Mouse (Mus musculus): ENCODE results near the gene Zcchc2. TPM values are rescaled to one million over a fixed set of nuclear protein-coding genes. Genes with fewer than 3 reads are reported as not detected.

The Zcchc2 gene
- polyA plus RNA-seq, 1 experiment = 21.1 TPM

- no peaks in the 10 kb centered on the region for H3K36me3 ChIP-seq (ENCODE audit: control insufficient read depth, insufficient read depth, low read length, poor library complexity, severe bottlenecking)
- H3K27ac ChIP-seq (ENCODE audit: insufficient read depth, low read length) = no peak overlapping the region
- H3K4me3 ChIP-seq (ENCODE audit: low read depth, low read length) = peak overlapping the region; percentile 91
- H3K4me1 ChIP-seq (ENCODE audit: control insufficient read depth, insufficient read depth, low read length) = peaks cover 5% of the 10 kb centered on the region
- TF ChIP-seq CTCF (IDR thresholded peaks at IDR 0.05; ENCODE audit: low read depth, low read length) = no peak
- no peak for TF ChIP-seq POLR2A (IDR thresholded peaks at IDR 0.05; ENCODE audit: insufficient read depth, low read length)
- no peak for TF ChIP-seq EP300 (IDR thresholded peaks at IDR 0.05; ENCODE audit: insufficient read depth, low read depth, low read length)
- peak overlapping the region; percentile 88 for H3K9ac ChIP-seq (ENCODE audit: low read depth, poor library complexity, severe bottlenecking)
- H3K9me3 ChIP-seq (replicated peaks; ENCODE audit: control insufficient read depth, insufficient read depth, low read length, poor library complexity, severe bottlenecking) = no peaks in the 10 kb centered on the region
- no peaks in the 10 kb centered on the region for H3K27me3 ChIP-seq (ENCODE audit: control insufficient read depth, insufficient read depth, low read length, poor library complexity, severe bottlenecking)
Observed at GRCm38 (mm10) chr1:105990911-105991761, 930 bp downstream of the Zcchc2 start.

- H3K27ac ChIP-seq (ENCODE audit: insufficient read depth, low read length) = no peak overlapping the region
- no peaks in the 10 kb centered on the region for H3K36me3 ChIP-seq (ENCODE audit: control insufficient read depth, insufficient read depth, low read length, poor library complexity, severe bottlenecking)
- no peaks in the 10 kb centered on the region for H3K27me3 ChIP-seq (ENCODE audit: control insufficient read depth, insufficient read depth, low read length, poor library complexity, severe bottlenecking)
- H3K4me3 ChIP-seq (ENCODE audit: low read depth, low read length) = peak overlapping the region; percentile 91
- TF ChIP-seq EP300 (IDR thresholded peaks at IDR 0.05; ENCODE audit: insufficient read depth, low read depth, low read length) (no peak), POLR2A (IDR thresholded peaks at IDR 0.05; ENCODE audit: insufficient read depth, low read length) (no peak), CTCF (IDR thresholded peaks at IDR 0.05; ENCODE audit: low read depth, low read length) (no peak)
- no peaks in the 10 kb centered on the region for H3K9me3 ChIP-seq (replicated peaks; ENCODE audit: control insufficient read depth, insufficient read depth, low read length, poor library complexity, severe bottlenecking)
- peak overlapping the region; percentile 88 for H3K9ac ChIP-seq (ENCODE audit: low read depth, poor library complexity, severe bottlenecking)
- peaks cover 6% of the 10 kb centered on the region for H3K4me1 ChIP-seq (ENCODE audit: control insufficient read depth, insufficient read depth, low read length)
Observed at GRCm38 (mm10) chr1:105991931-105992837, 2.0 kb downstream of the Zcchc2 start.

GRCm38 (mm10) chr1:105993196-105993595, 3.0 kb downstream of the Zcchc2 start:
- TF ChIP-seq POLR2A (IDR thresholded peaks at IDR 0.05; ENCODE audit: insufficient read depth, low read length) = no peak
- TF ChIP-seq CTCF (IDR thresholded peaks at IDR 0.05; ENCODE audit: low read depth, low read length) = no peak
- TF ChIP-seq EP300 (IDR thresholded peaks at IDR 0.05; ENCODE audit: insufficient read depth, low read depth, low read length) = no peak
- H3K27me3 ChIP-seq (ENCODE audit: control insufficient read depth, insufficient read depth, low read length, poor library complexity, severe bottlenecking) = no peaks in the 10 kb centered on the region
- no peaks in the 10 kb centered on the region for H3K9me3 ChIP-seq (replicated peaks; ENCODE audit: control insufficient read depth, insufficient read depth, low read length, poor library complexity, severe bottlenecking)
- H3K36me3 ChIP-seq (ENCODE audit: control insufficient read depth, insufficient read depth, low read length, poor library complexity, severe bottlenecking) = no peaks in the 10 kb centered on the region
- H3K4me1 ChIP-seq (ENCODE audit: control insufficient read depth, insufficient read depth, low read length) = peaks cover 6% of the 10 kb centered on the region
- H3K9ac ChIP-seq (ENCODE audit: low read depth, poor library complexity, severe bottlenecking) = peak overlapping the region; percentile 94
- no peak overlapping the region for H3K27ac ChIP-seq (ENCODE audit: insufficient read depth, low read length)
- peak overlapping the region; percentile 76 for H3K4me3 ChIP-seq (ENCODE audit: low read depth, low read length)

- TF ChIP-seq EP300 (IDR thresholded peaks at IDR 0.05; ENCODE audit: insufficient read depth, low read depth, low read length) (0 out of 2 replicates have a peak, but pooled peaks have one; percentile 18), POLR2A (IDR thresholded peaks at IDR 0.05; ENCODE audit: insufficient read depth, low read length) (peak; percentile 28), CTCF (IDR thresholded peaks at IDR 0.05; ENCODE audit: low read depth, low read length) (no peak)
- no peaks in the 10 kb centered on the region for H3K9me3 ChIP-seq (replicated peaks; ENCODE audit: control insufficient read depth, insufficient read depth, low read length, poor library complexity, severe bottlenecking)
- H3K9ac ChIP-seq (ENCODE audit: low read depth, poor library complexity, severe bottlenecking) = peak overlapping the region; percentile 94
- H3K36me3 ChIP-seq (ENCODE audit: control insufficient read depth, insufficient read depth, low read length, poor library complexity, severe bottlenecking) = no peaks in the 10 kb centered on the region
- H3K27ac ChIP-seq (ENCODE audit: insufficient read depth, low read length) = no peak overlapping the region
- H3K4me1 ChIP-seq (ENCODE audit: control insufficient read depth, insufficient read depth, low read length) = peaks cover 6% of the 10 kb centered on the region
- no peaks in the 10 kb centered on the region for H3K27me3 ChIP-seq (ENCODE audit: control insufficient read depth, insufficient read depth, low read length, poor library complexity, severe bottlenecking)
- H3K4me3 ChIP-seq (ENCODE audit: low read depth, low read length) = peak overlapping the region; percentile 76
Observed at GRCm38 (mm10) chr1:105993601-105994209, 3.5 kb downstream of the Zcchc2 start.

GRCm38 (mm10) chr1:105995966-105996365, 5.8 kb downstream of the Zcchc2 start:
- Histone ChIP-seq H3K27me3 (ENCODE audit: control insufficient read depth, insufficient read depth, low read length, poor library complexity, severe bottlenecking) (no peaks in the 10 kb centered on the region), H3K36me3 (ENCODE audit: control insufficient read depth, insufficient read depth, low read length, poor library complexity, severe bottlenecking) (no peaks in the 10 kb centered on the region), H3K9me3 (replicated peaks; ENCODE audit: control insufficient read depth, insufficient read depth, low read length, poor library complexity, severe bottlenecking) (no peaks in the 10 kb centered on the region), H3K27ac (ENCODE audit: insufficient read depth, low read length) (peak overlapping the region; percentile 5; the same call in 1 of the 2 replicates), H3K4me1 (ENCODE audit: control insufficient read depth, insufficient read depth, low read length) (peaks cover 6% of the 10 kb centered on the region), H3K9ac (ENCODE audit: low read depth, poor library complexity, severe bottlenecking) (no peak overlapping the region), H3K4me3 (ENCODE audit: low read depth, low read length) (no peak overlapping the region)
- TF ChIP-seq POLR2A (IDR thresholded peaks at IDR 0.05; ENCODE audit: insufficient read depth, low read length) (no peak), EP300 (IDR thresholded peaks at IDR 0.05; ENCODE audit: insufficient read depth, low read depth, low read length) (no peak), CTCF (IDR thresholded peaks at IDR 0.05; ENCODE audit: low read depth, low read length) (no peak)
